Mouse (Mus musculus) heart, adult 18-20 months (tissue): Measurements from ENCODE around the gene Gatad1. TPM values are rescaled to one million over a fixed set of nuclear protein-coding genes. Genes with fewer than 3 reads are reported as not detected.
A peak's percentile ranks its signal among the peaks of the same experiment; 100 is the strongest.
"Not testable (repeated sequence)": the region's sequence is repeated elsewhere in the genome, so short reads cannot be mapped to it uniquely, and the experiment has no call there.

Experiments used
- DNase-seq, 2 experiments: peaks; one replicate each; pipeline ENCODE4 v3.0.0; 2021 to 2022; ENCODE audit warnings: mixed read lengths in 1 of 2
- microRNA-seq, 2 experiments: library from miRNA; unstranded; fragments of <30 nt; microRNA quantifications; one replicate each; pipeline ENCODE4 v1.2.0; 2022
- total RNA-seq, 2 experiments: library from RNA; stranded (reverse); gene quantifications; 2 replicates each; pipeline ENCODE4 v1.2.3; 2021

The Gatad1 gene
- total RNA-seq, 2 experiments from 2014 or later, result 90.0 to 90.6 TPM

DNA sequence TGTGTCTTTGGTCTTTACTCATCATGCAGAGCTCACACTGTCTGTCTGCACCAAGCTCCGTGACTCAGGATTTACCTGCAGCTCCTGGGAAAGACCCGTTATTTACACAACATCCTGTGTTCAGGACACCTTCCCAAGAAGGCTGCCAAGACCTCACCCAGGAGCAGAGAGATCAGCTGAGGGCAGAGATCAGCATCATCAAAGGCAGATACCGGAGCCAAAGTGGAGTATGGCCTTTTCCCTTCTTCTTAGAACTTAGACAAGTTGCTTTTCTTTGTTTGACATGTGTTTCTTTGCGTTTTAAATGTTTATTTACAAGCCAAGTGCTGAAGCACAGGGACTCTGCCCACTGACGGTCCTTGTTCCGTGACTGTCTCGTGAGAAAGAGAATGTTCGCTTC, 21.7 kb downstream of the Gatad1 start:
- DNase-seq, result no peak

DNA sequence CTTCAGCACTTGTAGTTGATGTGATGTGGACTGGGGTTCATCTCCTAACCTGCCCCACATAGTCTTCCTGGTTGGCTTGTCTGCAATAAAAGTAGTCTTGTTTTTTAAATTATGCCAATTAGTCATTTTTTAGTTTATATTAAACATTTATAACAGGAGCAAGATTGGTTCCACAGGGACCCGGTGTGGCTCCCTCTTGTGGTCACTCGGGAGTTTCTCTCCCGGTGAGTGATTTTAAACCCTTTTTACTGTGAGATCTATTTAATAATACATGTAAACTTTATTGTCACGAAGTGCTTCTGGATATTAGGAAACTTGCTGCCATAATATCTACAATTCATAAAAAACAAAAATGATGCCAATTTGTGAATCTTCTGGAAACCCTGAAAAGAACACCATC, 23.0 kb downstream of the Gatad1 start:
- DNase-seq, result no peak

DNA sequence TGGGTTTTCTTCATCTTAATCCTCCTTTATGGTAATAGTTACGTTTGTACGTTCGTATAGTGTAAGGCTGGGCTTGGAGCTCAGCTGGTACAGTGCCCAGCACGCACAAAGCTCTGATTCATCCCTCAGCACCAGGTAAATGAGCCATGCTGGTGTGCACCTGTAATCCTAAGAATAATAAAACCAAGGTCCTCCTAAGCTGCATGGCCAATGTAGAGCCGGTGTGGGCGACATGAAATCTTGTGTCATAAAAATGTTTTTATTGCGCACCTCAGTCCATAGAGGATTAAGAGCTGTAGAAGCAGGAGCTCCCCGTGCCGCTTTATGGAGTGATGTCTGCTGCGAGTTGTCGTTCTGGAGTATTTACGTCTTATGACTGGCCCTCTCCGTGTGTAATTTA, 23.7 kb downstream of the Gatad1 start:
- no peak for DNase-seq

DNA sequence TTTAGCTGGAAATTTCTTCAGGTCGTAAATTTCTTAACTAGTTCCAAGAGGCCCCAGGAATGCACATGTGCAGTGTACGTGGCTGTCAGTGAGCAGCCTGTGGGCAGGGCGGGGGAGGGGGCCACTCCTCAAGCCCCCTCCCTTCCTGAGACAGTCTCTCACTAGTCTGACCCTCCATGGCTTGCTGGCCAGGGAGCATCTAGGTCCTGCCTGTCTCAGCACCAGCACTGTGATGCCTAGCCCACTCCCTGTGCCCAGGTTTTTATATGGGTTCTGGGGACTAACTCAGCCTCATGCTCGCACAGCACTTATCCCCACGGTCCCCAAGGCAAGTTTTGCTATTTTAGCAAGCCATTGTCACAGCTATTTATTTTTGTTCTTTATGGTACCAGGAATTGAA, 24.7 kb downstream of the Gatad1 start:
- DNase-seq, result no peak

DNA sequence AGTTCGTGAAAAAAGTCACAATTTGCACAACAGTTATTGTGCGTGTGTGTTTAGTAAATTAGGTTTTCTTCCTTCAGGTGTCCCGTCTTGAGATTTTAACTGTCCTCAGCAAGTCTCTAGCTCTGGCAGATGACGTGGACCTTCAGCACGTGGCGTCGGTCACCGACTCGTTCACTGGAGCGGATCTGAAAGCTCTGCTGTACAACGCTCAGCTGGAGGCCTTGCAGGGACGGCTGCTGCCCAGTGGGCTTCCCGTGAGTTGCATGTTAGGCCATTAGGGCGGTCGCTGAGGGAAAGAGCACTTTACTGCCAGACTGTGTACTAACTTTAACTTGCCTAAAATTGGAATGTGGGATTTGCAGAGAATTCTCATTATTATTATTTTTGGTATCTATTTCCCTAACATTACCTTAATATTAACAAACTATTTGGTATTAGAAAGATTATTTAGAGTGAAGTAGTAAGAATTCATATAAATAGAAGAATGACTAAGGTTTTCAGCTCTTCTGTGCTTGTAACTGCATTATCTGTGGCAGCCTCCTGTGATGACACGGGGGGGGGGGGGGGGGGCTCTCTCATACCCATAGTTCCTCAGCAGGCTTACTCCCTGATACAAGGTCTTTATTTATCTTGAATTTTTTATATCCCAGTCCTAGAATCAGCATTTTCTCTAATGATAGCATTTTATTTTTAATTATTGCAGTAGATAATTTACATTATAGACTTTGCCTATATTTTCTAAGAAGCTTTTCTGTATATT, 25.3 kb downstream of the Gatad1 start:
- no peak for DNase-seq

DNA sequence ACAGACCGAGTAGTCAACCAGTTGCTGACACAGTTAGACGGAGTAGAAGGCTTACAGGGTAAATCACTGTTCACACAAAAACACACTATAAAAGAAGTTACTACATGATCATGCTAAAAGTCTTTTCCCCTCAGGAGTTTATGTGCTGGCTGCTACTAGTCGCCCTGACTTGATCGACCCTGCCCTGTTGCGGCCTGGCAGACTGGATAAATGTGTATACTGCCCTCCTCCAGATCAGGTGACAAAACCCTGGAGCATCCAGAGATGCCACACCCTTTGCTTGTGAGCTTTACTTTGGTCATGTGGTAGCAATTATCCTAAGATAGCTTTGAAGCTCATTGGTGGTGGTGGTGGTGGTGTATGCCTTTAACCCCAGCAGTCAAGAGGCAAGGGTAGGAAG, 26.9 kb downstream of the Gatad1 start:
- no peak for DNase-seq

DNA sequence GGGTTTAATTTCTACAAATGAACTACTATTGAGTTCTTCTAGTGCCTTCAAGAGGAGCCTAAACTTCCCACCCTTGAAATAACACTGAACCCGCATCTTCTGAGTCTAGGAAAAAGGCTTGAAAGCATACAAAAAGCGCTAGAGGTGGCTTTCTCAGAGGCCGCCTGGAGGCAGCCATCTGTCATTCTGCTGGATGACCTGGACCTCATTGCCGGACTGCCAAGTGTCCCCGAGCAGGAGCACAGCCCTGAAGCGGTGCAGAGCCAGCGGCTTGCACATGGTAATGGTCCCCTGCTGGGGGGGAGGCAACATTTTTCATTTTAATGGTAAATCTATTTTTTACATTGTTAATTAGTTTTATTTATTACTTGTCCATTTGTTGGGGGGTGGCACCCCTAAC, 36.5 kb downstream of the Gatad1 start:
- no peak for DNase-seq

DNA sequence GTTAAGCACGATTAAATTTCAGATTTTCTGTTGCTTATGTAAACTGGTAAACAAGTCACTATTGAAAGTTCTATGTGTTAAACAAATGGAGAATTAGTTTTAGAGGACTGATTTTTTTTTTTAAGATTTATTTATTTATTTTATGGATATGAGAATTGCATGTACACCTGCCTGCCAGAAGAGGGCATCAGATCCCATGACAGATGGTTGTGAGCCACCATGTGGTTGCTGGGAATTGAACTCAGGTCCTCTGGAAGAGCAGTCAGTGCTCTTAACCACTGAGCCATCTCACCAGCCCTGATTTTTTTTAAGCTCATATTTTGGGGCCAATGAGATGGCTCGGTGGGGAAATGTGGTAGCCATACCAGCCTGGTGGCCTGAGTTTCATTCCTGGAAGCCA, 45.1 kb downstream of the Gatad1 start:
- DNase-seq, result not testable (repeated sequence)

DNA sequence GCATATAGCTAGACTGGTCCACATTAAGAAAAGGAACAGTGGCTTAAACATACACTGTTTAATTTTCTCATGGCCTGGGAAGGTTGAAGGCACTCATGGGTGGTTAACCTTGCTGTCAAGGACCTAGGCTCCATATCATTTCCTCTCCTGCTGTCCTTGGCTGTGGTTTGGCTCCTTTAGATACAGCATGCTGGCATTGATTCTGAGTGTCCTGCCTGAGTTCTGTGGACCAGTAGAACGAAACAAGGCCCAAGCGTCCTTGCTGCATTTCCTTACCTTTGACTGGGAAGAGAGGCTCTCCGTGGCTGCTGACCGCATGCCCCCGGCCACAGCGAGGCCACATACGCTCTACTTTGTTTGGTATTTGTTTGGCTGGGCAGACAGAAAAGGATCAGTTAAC, 47.7 kb downstream of the Gatad1 start:
- no peak for DNase-seq

DNA sequence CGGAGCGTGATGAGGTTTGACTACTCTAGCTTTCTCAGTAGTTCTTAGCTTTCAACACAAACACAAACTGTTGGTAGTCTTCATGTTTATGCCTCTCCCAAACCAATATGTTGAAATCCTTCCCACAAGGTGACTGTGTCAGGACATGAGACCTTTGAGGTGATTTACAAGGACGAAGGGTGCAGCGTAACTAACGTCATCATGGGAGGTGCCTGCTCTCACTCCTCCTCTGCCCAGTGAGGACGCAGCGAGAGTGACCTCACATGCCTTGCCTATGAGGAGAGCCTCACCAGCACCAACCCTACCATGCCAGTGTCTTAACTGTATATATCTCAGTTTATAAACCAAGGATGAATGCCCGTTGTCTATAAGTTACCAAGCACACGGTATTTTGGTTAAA, 49.9 kb downstream of the Gatad1 start:
- no peak for DNase-seq

DNA sequence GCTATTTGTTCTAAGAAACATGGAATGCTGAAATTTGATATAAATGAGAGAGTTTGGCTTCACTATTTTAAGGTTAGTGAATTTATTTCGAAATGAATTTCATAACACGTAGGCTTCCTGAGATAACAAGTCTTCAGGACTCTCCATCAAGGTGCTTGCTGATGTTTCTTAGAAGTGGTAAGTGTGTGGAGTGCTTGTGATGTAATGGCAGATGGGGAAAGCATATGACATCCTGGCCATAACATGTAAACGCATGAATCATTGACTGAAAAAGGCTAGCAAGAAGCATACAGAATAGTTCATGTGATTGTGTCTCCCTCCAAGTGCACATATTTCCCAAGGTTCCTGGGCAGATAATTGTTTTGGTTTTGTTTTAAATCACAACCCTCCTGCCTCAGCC, 56.2 kb downstream of the Gatad1 start:
- DNase-seq, result no peak

DNA sequence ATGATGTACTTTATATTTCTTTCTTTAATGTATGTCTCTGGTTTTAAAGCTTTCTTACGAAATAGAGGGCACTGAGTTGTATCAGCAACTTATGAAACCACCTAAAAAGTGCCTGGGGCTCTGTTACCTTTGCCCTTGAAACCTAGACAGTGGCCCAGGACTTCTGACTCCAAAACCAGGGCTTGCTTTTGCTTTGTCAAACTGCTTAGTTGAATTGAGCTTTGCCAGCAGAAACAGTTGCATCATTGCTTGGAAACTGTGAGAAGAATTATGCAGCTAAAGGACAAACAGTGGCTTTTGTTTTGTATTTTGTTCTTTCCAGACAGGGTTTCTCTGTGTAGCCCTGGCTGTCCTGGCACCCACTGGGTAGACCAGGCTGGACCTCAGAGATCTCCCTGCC, 56.7 kb downstream of the Gatad1 start:
- no peak for DNase-seq

DNA sequence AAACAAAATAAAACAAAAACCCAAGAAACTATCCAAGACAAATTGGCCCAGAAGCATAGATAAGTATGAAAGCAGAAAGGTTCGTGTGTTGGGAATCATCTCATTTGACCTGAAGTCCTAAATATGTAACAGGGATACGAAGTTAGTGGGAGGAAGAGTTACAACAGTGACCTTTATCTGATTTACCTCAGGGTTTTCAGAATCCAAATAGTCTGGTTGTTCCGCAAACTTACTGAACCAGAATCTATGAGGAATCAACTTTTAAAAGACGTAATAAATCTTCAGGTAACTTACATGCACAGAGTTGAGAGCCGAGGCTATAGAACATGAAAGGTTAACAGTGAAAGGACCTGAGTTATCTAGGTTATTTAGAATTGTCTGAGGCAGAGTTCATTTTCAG, 58.2 kb downstream of the Gatad1 start:
- no peak for DNase-seq

DNA sequence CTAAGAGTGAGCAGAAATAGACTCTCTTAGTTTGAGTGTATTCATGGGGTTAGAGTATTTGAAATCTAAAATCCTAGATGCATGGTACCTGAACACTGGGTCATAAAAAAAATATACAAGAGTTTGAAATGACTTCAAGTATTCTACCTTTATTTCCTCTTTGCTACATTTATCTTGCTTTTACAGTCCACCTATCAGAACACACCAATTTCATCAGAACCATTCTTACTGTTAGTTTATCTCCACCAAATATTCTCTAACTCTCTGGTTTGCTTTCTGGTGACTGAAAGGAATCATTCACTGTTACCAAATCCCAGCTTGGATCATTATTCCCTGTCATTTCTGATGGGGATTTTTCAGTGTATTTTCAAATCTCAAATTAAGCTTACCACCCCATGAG, 59.8 kb downstream of the Gatad1 start:
- DNase-seq, result no peak

DNA sequence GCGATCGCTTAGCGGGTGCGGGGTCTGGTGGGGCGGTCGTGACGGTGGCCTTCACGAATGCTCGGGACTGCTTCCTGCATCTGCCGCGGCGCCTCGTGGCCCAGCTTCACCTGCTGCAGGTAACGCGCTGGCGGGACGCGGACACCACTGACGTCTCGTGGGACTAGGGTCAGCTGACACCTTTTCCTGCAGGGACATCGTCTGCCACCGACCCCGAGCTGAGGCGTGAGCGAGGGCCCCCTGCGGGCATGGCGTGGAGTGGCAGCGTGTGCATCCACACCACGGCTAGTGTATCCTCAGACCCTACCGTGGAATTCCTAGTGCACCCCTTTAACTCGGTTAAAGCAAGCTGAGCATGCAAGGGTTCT, 60.6 kb downstream of the Gatad1 start, which contains the start of gene Rbm48:
Gene Rbm48 (minus strand): TSS at position 187 of the 368 bp plus-strand sequence.
- DNase-seq, result peak; percentile 82 to 85

DNA sequence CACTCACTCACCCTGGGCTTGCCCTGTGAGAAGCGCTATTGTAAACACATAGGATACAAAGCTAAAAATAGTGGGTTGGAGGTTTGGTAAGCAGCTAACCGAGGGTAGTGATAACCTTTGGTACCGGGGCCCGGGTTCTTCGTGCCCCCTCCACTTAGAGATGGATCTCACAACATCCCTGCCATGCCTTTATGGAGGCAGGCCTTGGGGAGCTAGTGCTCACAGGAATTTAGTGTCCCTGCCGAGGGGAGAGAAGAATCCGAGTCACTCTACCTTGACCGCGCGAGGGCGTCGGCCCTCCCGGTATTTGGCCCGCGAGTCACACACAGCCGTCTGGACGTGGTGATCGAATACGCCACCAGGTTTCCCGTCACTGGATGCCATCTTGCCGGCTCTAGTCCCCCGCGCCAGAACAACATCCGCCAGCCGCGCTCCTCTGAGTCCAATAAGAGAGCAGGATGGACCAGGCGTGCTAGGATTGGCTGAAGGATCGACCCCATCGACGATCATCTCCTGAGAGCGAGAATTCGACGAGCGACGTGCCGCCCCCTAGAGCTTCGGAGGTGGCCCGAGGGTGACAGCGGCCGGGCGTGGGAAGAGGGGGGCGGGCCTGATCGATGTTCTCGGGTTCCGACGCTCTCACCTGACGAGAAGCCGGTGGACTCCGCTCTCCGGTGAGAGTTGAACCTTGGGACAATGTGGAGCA, 61.1 kb downstream of the Gatad1 start, which contains the start of gene Pex1:
Gene Pex1 (plus strand): TSS at position 374 of the 706 bp plus-strand sequence.
- DNase-seq, result peak; percentile 96 to 97

Small RNA genes within 50 kb of the gene (microRNA-seq; reads per million reads assigned to microRNA genes)
- gene Gm22926, result 0 reads per million in 2 experiments
- gene Gm26238, result 0 reads per million in 2 experiments

Other genes starting within 250 kb of the Gatad1 start
- 10 to 100 TPM; 10.8 to 11.4 TPM for gene Fam133b, start 113.4 kb downstream of the Gatad1 start, total RNA-seq
- 1 to 10 TPM in 1 of 2 experiments, under 1 TPM in 1; 0.74 to 2.2 TPM for gene 1700109H08Rik, start 85.6 kb downstream of the Gatad1 start, total RNA-seq
- 10 to 100 TPM in 1 of 2 experiments, 1 to 10 TPM in 1; 6.2 to 10.9 TPM for gene Pex1, start 61.1 kb downstream of the Gatad1 start, total RNA-seq
- gene Rbm48, start 60.6 kb downstream of the Gatad1 start, total RNA-seq, result 1 to 10 TPM; 3.8 to 4.1 TPM
- gene Tmbim7, start 6.0 kb downstream of the Gatad1 start, total RNA-seq, result not detected
- gene Ankib1, start 145.7 kb upstream of the Gatad1 start, total RNA-seq, result 10 to 100 TPM; 22.6 to 27.3 TPM
- gene Krit1, start 146.0 kb upstream of the Gatad1 start, total RNA-seq, result 10 to 100 TPM; 25.0 to 31.7 TPM
- not detected for gene Lrrd1, start 188.0 kb upstream of the Gatad1 start, total RNA-seq
- gene Mterf1a, start 236.7 kb upstream of the Gatad1 start, total RNA-seq, result 1 to 10 TPM; 3.1 to 4.7 TPM